ENCODE assay signal across 30 mouse cellular contexts in genomic region chrX:133936605-133937225, GRCm38 (mm10). TPM values are rescaled to one million over a fixed set of nuclear protein-coding genes. Genes with fewer than 3 reads are reported as not detected.
DNase-seq lines count a peak whose midpoint lies in the region; ATAC-seq lines count a peak whose summit lies in the region.
"Had no signal": no experiment of that assay in that cellular context is flagged by ENCODE, and none has a peak within 500 bp of the region (broad histone marks: within the 10 kb centered on the region; RNA-seq: fewer than 3 reads in every experiment).

No protein-coding gene starts in this region.

- no peaks in the 10 kb centered on the region for H3K27me3 ChIP-seq in liver, embryonic 12.5 days (replicated peaks)
- no peaks in the 10 kb centered on the region for H3K27me3 ChIP-seq in liver, embryonic 15.5 days
- peaks cover 89% of the 10 kb centered on the region for H3K27me3 ChIP-seq in midbrain, embryonic 10.5 days (ENCODE audit: low read depth, poor library complexity, severe bottlenecking)
- H3K27me3 ChIP-seq: forebrain, embryonic 15.5 days; heart, embryonic 13.5 days; hindbrain, embryonic 15.5 days had no signal

- H3K4me1 ChIP-seq in liver, embryonic 12.5 days = no peaks in the 10 kb centered on the region
- no peaks in the 10 kb centered on the region for H3K4me1 ChIP-seq in liver, embryonic 15.5 days (replicated peaks)
- no peaks in the 10 kb centered on the region for H3K4me1 ChIP-seq in midbrain, embryonic 10.5 days
- H3K4me1 ChIP-seq: embryonic facial prominence, embryonic 10.5 days; embryonic facial prominence, embryonic 13.5 days; forebrain, embryonic 12.5 days; forebrain, embryonic 15.5 days; heart, embryonic 10.5 days; hindbrain, embryonic 12.5 days; hindbrain, embryonic 15.5 days had no signal

- peak; percentile 71 for ATAC-seq in liver, embryonic 12.5 days
- peak; percentile 52 for ATAC-seq in liver, embryonic 15.5 days (ENCODE audit: insufficient read depth)
- ATAC-seq in megakaryocyte-erythroid progenitor cell, adult 5-6 weeks (replicated peaks; ENCODE audit: low FRiP score, low TSS enrichment, poor library complexity, severe bottlenecking) = peak; percentile 78
- ATAC-seq: CD4-positive, CD25-positive, alpha-beta regulatory T cell, adult 4 months; forebrain, embryonic 15.5 days; Patski had no signal

- H3K9me3 ChIP-seq in liver, embryonic 12.5 days (replicated peaks) = no peaks in the 10 kb centered on the region
- no peaks in the 10 kb centered on the region for H3K9me3 ChIP-seq in liver, embryonic 15.5 days (replicated peaks)
- H3K9me3 ChIP-seq in midbrain, embryonic 10.5 days (replicated peaks) = no peaks in the 10 kb centered on the region
- H3K9me3 ChIP-seq: embryonic facial prominence, embryonic 10.5 days; embryonic facial prominence, embryonic 13.5 days; forebrain, embryonic 12.5 days; forebrain, embryonic 15.5 days; heart, embryonic 10.5 days; heart, embryonic 13.5 days; hindbrain, embryonic 12.5 days; hindbrain, embryonic 15.5 days had no signal

- no peak overlapping the region for H3K9ac ChIP-seq in liver, embryonic 12.5 days
- no peak overlapping the region for H3K9ac ChIP-seq in liver, embryonic 15.5 days
- H3K9ac ChIP-seq: embryonic facial prominence, embryonic 13.5 days; forebrain, embryonic 12.5 days; forebrain, embryonic 15.5 days; heart, embryonic 13.5 days; hindbrain, embryonic 12.5 days; hindbrain, embryonic 15.5 days had no signal

- DNase-seq in liver = no peak
- DNase-seq in c-Kit-positive CD71-positive TER-119-negative erythroid progenitor cells, embryonic 14.5 days (ENCODE audit: low read depth) = peak; percentile 5
- DNase-seq in midbrain, embryonic 10.5 days (ENCODE audit: low spot score) = no peak
- no peak for DNase-seq in heart, adult 18-20 months
- DNase-seq in cerebellum, adult 11-12 months = no peak
- DNase-seq: adrenal gland, adult 2 months; adrenal gland, postnatal 14 days; cerebellum, adult 18-20 months; cerebellum, adult 9-10 months; cerebellum, postnatal 25 days; gastrocnemius, postnatal 25 days; heart, adult 2 months; heart, postnatal 14 days had no signal

- no peak overlapping the region for H3K4me2 ChIP-seq in liver, embryonic 12.5 days
- no peak overlapping the region for H3K4me2 ChIP-seq in liver, embryonic 15.5 days
- H3K4me2 ChIP-seq: embryonic facial prominence, embryonic 13.5 days; forebrain, embryonic 12.5 days; forebrain, embryonic 15.5 days; heart, embryonic 13.5 days; hindbrain, embryonic 12.5 days; hindbrain, embryonic 15.5 days had no signal

- no peaks in the 10 kb centered on the region for H3K36me3 ChIP-seq in liver, embryonic 12.5 days
- H3K36me3 ChIP-seq in liver, embryonic 15.5 days (replicated peaks) = no peaks in the 10 kb centered on the region
- H3K36me3 ChIP-seq in midbrain, embryonic 10.5 days = no peaks in the 10 kb centered on the region
- H3K36me3 ChIP-seq: embryonic facial prominence, embryonic 10.5 days; embryonic facial prominence, embryonic 13.5 days; forebrain, embryonic 12.5 days; forebrain, embryonic 15.5 days; heart, embryonic 10.5 days; heart, embryonic 13.5 days; hindbrain, embryonic 12.5 days; hindbrain, embryonic 15.5 days had no signal

- no peak overlapping the region for H3K27ac ChIP-seq in liver, embryonic 12.5 days
- no peak overlapping the region for H3K27ac ChIP-seq in liver, embryonic 15.5 days (replicated peaks)
- H3K27ac ChIP-seq in midbrain, embryonic 10.5 days (replicated peaks) = no peak overlapping the region
- H3K27ac ChIP-seq: embryonic facial prominence, embryonic 10.5 days; embryonic facial prominence, embryonic 13.5 days; forebrain, embryonic 12.5 days; forebrain, embryonic 15.5 days; heart, adult 2 months; heart, embryonic 10.5 days; heart, embryonic 13.5 days; hindbrain, embryonic 12.5 days; hindbrain, embryonic 15.5 days had no signal

- no peak overlapping the region for H3K4me3 ChIP-seq in liver, embryonic 12.5 days
- H3K4me3 ChIP-seq in liver, embryonic 15.5 days (replicated peaks) = no peak overlapping the region
- no peak overlapping the region for H3K4me3 ChIP-seq in midbrain, embryonic 10.5 days
- H3K4me3 ChIP-seq: embryonic facial prominence, embryonic 10.5 days; embryonic facial prominence, embryonic 13.5 days; erythroblast, embryonic 14.5 days; forebrain, embryonic 12.5 days; forebrain, embryonic 15.5 days; heart, adult 2 months; heart, embryonic 10.5 days; heart, embryonic 13.5 days; hindbrain, embryonic 12.5 days; hindbrain, embryonic 15.5 days had no signal

- WGBS in liver, embryonic 12.5 days (ENCODE audit: insufficient replicate concordance) = 56% methylated on average over 4 of the region's 4 CpGs
- 48% methylated on average over 4 of the region's 4 CpGs for WGBS in liver, embryonic 15.5 days (ENCODE audit: insufficient replicate concordance)
- WGBS in midbrain, embryonic 10.5 days = 85% methylated on average over 4 of the region's 4 CpGs

RNA-seq across cellular contexts. Expression of gene Srpx2, which starts 28.5 kb away (rescaled TPM):
- 0.14 and 0.17 TPM in 2 replicates for polyA plus RNA-seq in liver, embryonic 12.5 days (2016; fragmentation: Nextera tagmentation; extraction: Ambion mirVana)
- 0.44 and 0.48 TPM in 2 replicates for polyA plus RNA-seq in liver, embryonic 15.5 days (2015; fragmentation: Nextera tagmentation; extraction: Ambion mirVana)
- not detected in 2 replicates for total RNA-seq in megakaryocyte-erythroid progenitor cell, adult 5-6 weeks (2014; fragmentation: Nextera tagmentation)
- total RNA-seq in megakaryocyte-erythroid progenitor cell, adult 5-6 weeks (2017) = not detected in 2 replicates
- polyA plus RNA-seq in midbrain, embryonic 10.5 days (2016; fragmentation: Nextera tagmentation; extraction: Ambion mirVana) = 1.1 and 1.2 TPM in 2 replicates
- total RNA-seq in heart, adult 18-20 months (2021) = 1 to 10 TPM; 3.1 to 4.3 TPM
- total RNA-seq: common myeloid progenitor, adult 5-6 weeks; hematopoietic stem cell, adult 5-6 weeks had no signal
- polyA plus RNA-seq: CD4-positive, CD25-positive, alpha-beta regulatory T cell, adult 4 months had no signal

RNA-seq across cellular contexts. Expression of gene Tspan6, which starts 38.5 kb away (rescaled TPM):
- 30.2 and 33.3 TPM in 2 replicates for polyA plus RNA-seq in liver, embryonic 12.5 days (2016; fragmentation: Nextera tagmentation; extraction: Ambion mirVana)
- polyA plus RNA-seq in liver, embryonic 15.5 days (2015; fragmentation: Nextera tagmentation; extraction: Ambion mirVana) = 9.9 and 10.4 TPM in 2 replicates
- total RNA-seq in megakaryocyte-erythroid progenitor cell, adult 5-6 weeks (2014; fragmentation: Nextera tagmentation) = 4.0 and 6.1 TPM in 2 replicates
- total RNA-seq in megakaryocyte-erythroid progenitor cell, adult 5-6 weeks (2017) = 5.7 and 14.9 TPM in 2 replicates
- 220 and 240 TPM in 2 replicates for polyA plus RNA-seq in midbrain, embryonic 10.5 days (2016; fragmentation: Nextera tagmentation; extraction: Ambion mirVana)
- 1 to 10 TPM; 8.6 to 8.9 TPM for total RNA-seq in heart, adult 18-20 months (2021)
- polyA plus RNA-seq: erythroblast, embryonic 14.5 days had no signal

RNA-seq across cellular contexts. Expression of gene Sytl4, which starts 44.9 kb away (rescaled TPM):
- 1.7 and 2.0 TPM in 2 replicates for polyA plus RNA-seq in liver, embryonic 12.5 days (2016; fragmentation: Nextera tagmentation; extraction: Ambion mirVana)
- polyA plus RNA-seq in liver, embryonic 15.5 days (2015; fragmentation: Nextera tagmentation; extraction: Ambion mirVana) = 0.97 and 1.1 TPM in 2 replicates
- 2.2 and 5.2 TPM in 2 replicates for total RNA-seq in megakaryocyte-erythroid progenitor cell, adult 5-6 weeks (2014; fragmentation: Nextera tagmentation)
- total RNA-seq in megakaryocyte-erythroid progenitor cell, adult 5-6 weeks (2017) = 7.4 and 8.4 TPM in 2 replicates
- polyA plus RNA-seq in midbrain, embryonic 10.5 days (2016; fragmentation: Nextera tagmentation; extraction: Ambion mirVana) = 0.86 and 1.3 TPM in 2 replicates
- total RNA-seq in heart, adult 18-20 months (2021) = 1 to 10 TPM; 1.7 to 2.2 TPM
- polyA plus RNA-seq: C2C12; erythroblast, embryonic 14.5 days had no signal
